Mouse (Mus musculus) kidney, postnatal 0 days (tissue): ENCODE measurements around the gene Dld. TPM values are rescaled to one million over a fixed set of nuclear protein-coding genes. Genes with fewer than 3 reads are reported as not detected.

Source experiments
- ATAC-seq: fragments of 200-750 bp; cut with Nextera tagmentation; replicated peaks from 2 replicates; pipeline ENCODE4 v1.8.0; 2017; ENCODE audit warnings: low read depth, moderate number of reproducible peaks, moderate TSS enrichment, moderate library complexity; ENCODE audit not compliant: low FRiP score
- DNase-seq: peaks from one replicate; pipeline ENCODE4 v3.0.0-alpha.2; 2016; ENCODE audit warnings: low spot score
- H3K27ac ChIP-seq: fragments of 300-500 bp; sonication (generic); 2 replicates; pipeline ENCODE4 v1.5.1; 2014; ENCODE audit warnings: mild to moderate bottlenecking
- H3K27me3 ChIP-seq: fragments of 300-500 bp; sonication (generic); 2 replicates; pipeline ENCODE4 v1.6.1; 2014; ENCODE audit warnings: low read length, mixed read lengths; ENCODE audit not compliant: insufficient read depth
- H3K36me3 ChIP-seq: fragments of 300-500 bp; sonication (generic); 2 replicates; pipeline ENCODE4 v1.6.1; 2014; ENCODE audit warnings: low read length, mixed read lengths; ENCODE audit not compliant: insufficient read depth
- H3K4me1 ChIP-seq: fragments of 300-500 bp; sonication (generic); replicated peaks from 2 replicates; pipeline ENCODE4 v1.6.1; 2014; ENCODE audit warnings: antibody characterized with exemption, low read length, mixed read lengths; ENCODE audit not compliant: insufficient read depth
- H3K4me2 ChIP-seq: fragments of 300-500 bp; sonication (generic); 2 replicates; pipeline ENCODE4 v1.6.1; 2014; ENCODE audit warnings: mild to moderate bottlenecking, low read length, moderate library complexity, mixed read lengths
- H3K4me3 ChIP-seq: fragments of 300-500 bp; sonication (generic); replicated peaks from 2 replicates; pipeline ENCODE4 v1.5.1; 2014; ENCODE audit warnings: low read depth, low read length
- H3K9ac ChIP-seq: fragments of 300-500 bp; sonication (generic); 2 replicates; pipeline ENCODE4 v1.6.1; 2014; ENCODE audit warnings: low read depth, low read length
- H3K9me3 ChIP-seq: fragments of 300-500 bp; sonication (generic); replicated peaks from 2 replicates; pipeline ENCODE4 v1.6.1; 2016; ENCODE audit warnings: low read length, inconsistent platforms, mixed read lengths
- CTCF ChIP-seq: IDR thresholded peaks from 2 replicates; pipeline ENCODE4 v1.5.1; 2016; ENCODE audit warnings: antibody characterized with exemption, low read depth, mild to moderate bottlenecking, moderate library complexity
- WGBS: fragments of 180-500 bp; shearing (Covaris S2); extraction: QIAGEN DNeasy Blood & Tissue Kit; methylation state at CpG from one replicate; pipeline ENCODE4 v1.1.7; 2014; 5-methylcytosine and 5-hydroxymethylcytosine counted together
- polyA plus RNA-seq: library from polyadenylated mRNA; unstranded; fragments of >200 nt; fragmentation: Nextera tagmentation; extraction: Ambion mirVana; gene quantifications from 2 replicates; pipeline ENCODE4 v1.2.1, GENCODE M21; 2015

Gene Dld
- polyA plus RNA-seq, 1 experiment from 2014 or later, result 196 TPM

DNA sequence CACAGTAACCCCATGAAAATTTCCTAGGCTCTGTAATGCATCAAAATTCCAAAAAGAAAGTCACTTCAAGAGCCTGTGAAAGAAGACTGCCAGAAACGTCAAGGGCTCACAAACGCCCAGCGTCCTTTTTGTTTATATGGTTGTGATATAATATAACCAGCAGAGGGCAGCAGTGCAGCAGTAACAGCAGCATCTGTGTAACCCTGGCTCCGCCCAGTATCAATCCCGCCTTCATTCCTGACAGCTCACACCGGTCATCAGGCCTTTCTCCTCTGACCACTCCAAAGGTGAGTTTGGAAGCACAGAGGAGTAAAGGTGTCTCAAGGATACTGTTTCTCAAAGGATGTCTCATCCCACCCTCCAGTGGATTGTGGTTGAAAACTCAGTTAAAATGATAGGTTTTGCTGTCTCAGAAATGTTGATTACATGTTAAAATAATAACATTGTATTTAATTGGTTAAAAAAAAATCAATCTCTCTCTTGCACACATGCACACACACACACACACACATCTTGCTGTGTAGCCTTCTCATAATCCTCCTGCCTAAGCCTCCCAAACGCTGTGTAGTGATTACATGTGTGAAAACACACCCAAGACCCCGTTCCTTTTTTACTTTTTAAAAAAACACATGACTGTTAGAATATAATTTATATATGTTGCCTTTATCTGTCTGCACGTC, 23.5 kb upstream of the Dld start:
- no peak overlapping the region for H3K4me3 ChIP-seq
- H3K9ac ChIP-seq, result no peak overlapping the region
- H3K4me1 ChIP-seq, result 0 out of 2 replicates have a peak, but pooled peaks cover 3% of the 10 kb centered on the region
- no peaks in the 10 kb centered on the region for H3K9me3 ChIP-seq
- 31% methylated on average over 9 of the region's 9 CpGs for WGBS
- H3K27me3 ChIP-seq, result no peaks in the 10 kb centered on the region
- ATAC-seq (peak; percentile 74), DNase-seq (peak; percentile 95)
- H3K27ac ChIP-seq, result no peak overlapping the region
- no peaks in the 10 kb centered on the region for H3K36me3 ChIP-seq
- no peak overlapping the region for H3K4me2 ChIP-seq
- peak; percentile 88 for TF ChIP-seq CTCF

DNA sequence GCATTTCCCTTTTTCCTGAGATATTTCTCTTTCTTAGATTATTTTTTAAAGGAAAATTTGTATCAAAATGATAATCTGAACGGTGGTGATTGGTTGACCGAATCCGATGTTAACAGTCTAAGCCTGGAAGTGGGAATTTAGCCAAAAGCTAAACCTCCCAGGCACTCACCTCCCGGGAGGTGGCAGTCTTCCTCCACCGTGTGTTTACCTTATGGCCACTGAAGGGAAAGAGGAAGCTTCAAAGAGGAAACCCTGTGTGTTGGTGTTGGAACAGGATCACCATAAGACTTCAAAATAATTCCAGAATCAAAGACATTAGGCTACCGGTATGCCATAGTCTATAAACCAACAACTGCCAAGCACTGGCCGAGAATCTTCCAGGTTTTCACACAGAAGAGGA, 18.4 kb upstream of the Dld start:
- no peaks in the 10 kb centered on the region for H3K9me3 ChIP-seq
- no peaks in the 10 kb centered on the region for H3K36me3 ChIP-seq
- H3K27ac ChIP-seq, result no peak overlapping the region
- no peaks in the 10 kb centered on the region for H3K27me3 ChIP-seq
- ATAC-seq (no peak), DNase-seq (no peak)
- H3K4me2 ChIP-seq, result no peak overlapping the region
- H3K4me1 ChIP-seq, result no peaks in the 10 kb centered on the region
- H3K9ac ChIP-seq, result no peak overlapping the region
- H3K4me3 ChIP-seq, result no peak overlapping the region
- no peak for TF ChIP-seq CTCF
- 78% methylated on average over 7 of the region's 7 CpGs for WGBS

DNA sequence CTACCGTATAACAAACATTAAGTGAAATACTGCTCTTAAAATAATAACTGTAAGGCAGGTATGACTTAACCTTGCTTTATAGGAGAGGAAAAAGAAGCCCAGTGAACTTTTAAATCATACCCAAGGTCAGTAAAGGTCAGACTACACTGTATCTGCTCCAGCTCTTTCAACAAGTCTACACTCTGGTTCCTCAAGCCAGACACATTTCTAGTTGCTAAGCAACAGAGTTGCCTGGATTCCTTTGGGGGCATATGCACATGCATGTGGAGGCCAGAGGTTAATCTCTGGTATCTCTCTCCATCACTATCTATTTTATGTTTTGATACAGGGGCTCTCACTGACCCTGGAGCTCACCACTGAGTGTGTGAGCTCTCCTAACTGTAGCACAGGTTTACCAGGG, 17.9 kb upstream of the Dld start:
- H3K9me3 ChIP-seq, result no peaks in the 10 kb centered on the region
- no peaks in the 10 kb centered on the region for H3K4me1 ChIP-seq
- no peak overlapping the region for H3K27ac ChIP-seq
- no peaks in the 10 kb centered on the region for H3K27me3 ChIP-seq
- no peak overlapping the region for H3K4me2 ChIP-seq
- no peaks in the 10 kb centered on the region for H3K36me3 ChIP-seq
- H3K4me3 ChIP-seq, result no peak overlapping the region
- no peak for DNase-seq
- H3K9ac ChIP-seq, result no peak overlapping the region
- no peak for TF ChIP-seq CTCF
- 72% methylated on average over 1 of the region's 1 CpGs for WGBS
- ATAC-seq, result no peak

DNA sequence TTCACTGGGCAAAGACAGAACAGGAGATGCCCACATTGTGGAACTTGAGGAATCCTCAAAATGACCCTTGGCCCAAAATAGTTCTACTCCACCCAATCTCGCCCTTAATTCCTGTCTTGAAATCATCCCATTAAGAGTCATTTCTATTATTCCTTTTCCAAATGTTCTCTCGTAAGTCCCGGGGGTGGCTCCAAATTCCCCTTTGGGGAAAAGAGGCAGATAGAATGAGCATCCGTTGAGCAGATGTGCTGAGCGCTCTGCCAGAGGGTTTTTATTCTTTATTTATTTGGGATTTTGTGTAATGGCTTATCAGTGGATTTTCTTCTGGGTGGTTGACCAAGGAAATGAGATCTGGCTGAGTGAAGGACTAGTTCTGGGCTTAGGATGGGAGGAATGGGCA, 16.5 kb upstream of the Dld start:
- Histone ChIP-seq H3K9me3 (no peaks in the 10 kb centered on the region), H3K4me1 (no peaks in the 10 kb centered on the region), H3K36me3 (no peaks in the 10 kb centered on the region), H3K27me3 (no peaks in the 10 kb centered on the region), H3K27ac (no peak overlapping the region), H3K4me3 (no peak overlapping the region), H3K9ac (no peak overlapping the region), H3K4me2 (no peak overlapping the region)
- ATAC-seq (no peak), DNase-seq (no peak)
- TF ChIP-seq CTCF, result no peak
- 81% methylated on average over 5 of the region's 5 CpGs for WGBS

DNA sequence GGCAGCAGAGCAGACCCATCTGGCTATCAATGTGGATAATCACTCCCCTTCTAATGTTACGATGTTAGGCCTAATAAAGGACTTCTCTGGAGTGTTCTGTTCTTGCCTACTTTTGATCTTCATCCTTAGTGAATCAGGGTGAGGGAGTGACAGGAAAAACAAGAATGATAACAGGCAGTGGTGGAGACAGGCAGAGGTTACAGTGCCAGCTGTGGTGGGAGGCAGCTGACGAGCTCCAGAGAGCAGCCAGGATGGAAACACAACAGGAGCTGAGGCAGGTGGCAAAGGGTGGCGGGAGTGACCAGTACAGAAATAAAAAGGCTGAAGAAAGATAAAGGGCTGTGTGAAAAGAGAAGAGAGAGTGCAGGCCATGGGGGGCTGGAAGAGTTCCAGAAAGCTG, 15.2 kb upstream of the Dld start:
- no peak for TF ChIP-seq CTCF
- Histone ChIP-seq H3K36me3 (no peaks in the 10 kb centered on the region), H3K27ac (no peak overlapping the region), H3K9me3 (no peaks in the 10 kb centered on the region), H3K4me3 (no peak overlapping the region), H3K4me1 (no peaks in the 10 kb centered on the region), H3K4me2 (no peak overlapping the region), H3K27me3 (no peaks in the 10 kb centered on the region), H3K9ac (no peak overlapping the region)
- peak; percentile 55 for DNase-seq
- peak; percentile 46; the same call in 1 of the 2 replicates for ATAC-seq
- WGBS, result 27% methylated on average over 3 of the region's 3 CpGs

DNA sequence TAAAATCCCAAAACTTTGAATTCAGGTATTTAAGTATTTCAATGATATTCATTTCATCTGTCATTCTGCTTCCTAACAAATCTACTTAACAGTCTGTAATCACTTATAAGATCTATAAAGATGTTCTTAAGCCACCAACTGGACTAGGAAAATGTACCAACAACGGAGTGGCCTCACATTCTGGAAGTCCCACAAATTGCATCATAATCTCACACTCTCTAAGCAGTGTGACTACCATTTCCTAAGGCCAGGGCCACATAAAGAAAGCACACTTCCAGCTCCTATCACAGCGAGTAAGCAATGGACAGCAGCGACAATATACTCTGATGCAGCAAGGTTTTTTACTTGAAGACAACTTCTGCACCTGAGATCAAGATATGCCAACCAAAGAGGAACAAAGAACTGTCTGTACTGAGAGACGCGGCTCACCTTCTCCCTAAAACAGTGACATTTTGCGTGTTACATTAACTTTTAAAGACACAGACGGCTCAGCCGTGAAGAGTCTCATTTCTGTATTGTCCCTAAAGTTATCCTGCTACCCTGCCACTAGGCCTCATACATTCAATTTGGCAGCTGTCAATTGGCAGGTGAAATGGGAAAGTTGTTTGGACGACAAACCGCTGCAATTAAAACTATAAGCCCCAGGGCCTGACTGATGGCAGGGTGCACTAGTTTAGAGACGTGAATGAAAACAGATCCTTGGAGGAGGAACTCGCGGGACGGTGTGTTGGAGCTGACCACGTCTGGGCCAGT, 886 bp downstream of the Dld start:
- Histone ChIP-seq H3K27me3 (no peaks in the 10 kb centered on the region), H3K9ac (peak overlapping the region; percentile 91), H3K4me1 (0 out of 2 replicates have a peak, but pooled peaks cover 7% of the 10 kb centered on the region), H3K4me2 (peak overlapping the region; percentile 80), H3K27ac (peak overlapping the region; percentile 86), H3K36me3 (peaks cover 3% of the 10 kb centered on the region), H3K4me3 (peak overlapping the region; percentile 98), H3K9me3 (no peaks in the 10 kb centered on the region)
- TF ChIP-seq CTCF, result no peak
- ATAC-seq (no peak; the same call in 1 of the 2 replicates), DNase-seq (no peak)
- WGBS, result 26% methylated on average over 15 of the region's 15 CpGs
